Mouse (Mus musculus) stomach, embryonic 15.5 days (tissue): ENCODE results near the gene Trp63. TPM values are rescaled to one million over a fixed set of nuclear protein-coding genes. Genes with fewer than 3 reads are reported as not detected.
"Not testable (repeated sequence)": the region's sequence is repeated elsewhere in the genome, so short reads cannot be mapped to it uniquely, and the experiment has no call there.

Source experiments
- ATAC-seq: fragments of 200-750 bp; cut with Nextera tagmentation; 2 replicates; pipeline ENCODE4 v1.8.0; 2017; ENCODE audit warnings: low read depth, moderate number of reproducible peaks, moderate TSS enrichment; ENCODE audit not compliant: insufficient read depth, low FRiP score
- H3K27ac ChIP-seq: fragments of 300-500 bp; sonication (generic); 2 replicates; pipeline ENCODE4 v1.5.1; 2015; ENCODE audit warnings: mild to moderate bottlenecking, inconsistent platforms
- H3K27me3 ChIP-seq: fragments of 300-500 bp; sonication (generic); replicated peaks from 2 replicates; pipeline ENCODE4 v1.6.1; 2015; ENCODE audit warnings: inconsistent platforms
- H3K36me3 ChIP-seq: fragments of 300-500 bp; sonication (generic); 2 replicates; pipeline ENCODE4 v1.6.1; 2015; ENCODE audit warnings: inconsistent platforms
- H3K4me1 ChIP-seq: fragments of 300-500 bp; sonication (generic); 2 replicates; pipeline ENCODE4 v1.6.1; 2015; ENCODE audit warnings: inconsistent platforms
- H3K4me2 ChIP-seq: fragments of 300-500 bp; sonication (generic); 2 replicates; pipeline ENCODE4 v1.6.1; 2015; ENCODE audit warnings: mild to moderate bottlenecking, inconsistent platforms
- H3K4me3 ChIP-seq: fragments of 300-500 bp; sonication (generic); replicated peaks from 2 replicates; pipeline ENCODE4 v1.5.1; 2015; ENCODE audit warnings: inconsistent platforms
- H3K9ac ChIP-seq: fragments of 300-500 bp; sonication (generic); 2 replicates; pipeline ENCODE4 v1.6.1; 2015; ENCODE audit warnings: inconsistent platforms
- H3K9me3 ChIP-seq: fragments of 300-500 bp; sonication (generic); 2 replicates; pipeline ENCODE4 v1.6.1; 2016; ENCODE audit warnings: inconsistent platforms
- WGBS: fragments of 180-500 bp; shearing (Covaris S2); methylation state at CpG from one replicate; pipeline ENCODE4 v1.1.7; 2015; 5-methylcytosine and 5-hydroxymethylcytosine counted together
- polyA plus RNA-seq: library from polyadenylated mRNA; unstranded; fragments of >200 nt; fragmentation: Nextera tagmentation; extraction: Ambion mirVana; gene quantifications from 2 replicates; pipeline ENCODE4 v1.2.1, GENCODE M21; 2015

Gene Trp63
- 23.2 and 33.8 TPM in 2 replicates for polyA plus RNA-seq

DNA sequence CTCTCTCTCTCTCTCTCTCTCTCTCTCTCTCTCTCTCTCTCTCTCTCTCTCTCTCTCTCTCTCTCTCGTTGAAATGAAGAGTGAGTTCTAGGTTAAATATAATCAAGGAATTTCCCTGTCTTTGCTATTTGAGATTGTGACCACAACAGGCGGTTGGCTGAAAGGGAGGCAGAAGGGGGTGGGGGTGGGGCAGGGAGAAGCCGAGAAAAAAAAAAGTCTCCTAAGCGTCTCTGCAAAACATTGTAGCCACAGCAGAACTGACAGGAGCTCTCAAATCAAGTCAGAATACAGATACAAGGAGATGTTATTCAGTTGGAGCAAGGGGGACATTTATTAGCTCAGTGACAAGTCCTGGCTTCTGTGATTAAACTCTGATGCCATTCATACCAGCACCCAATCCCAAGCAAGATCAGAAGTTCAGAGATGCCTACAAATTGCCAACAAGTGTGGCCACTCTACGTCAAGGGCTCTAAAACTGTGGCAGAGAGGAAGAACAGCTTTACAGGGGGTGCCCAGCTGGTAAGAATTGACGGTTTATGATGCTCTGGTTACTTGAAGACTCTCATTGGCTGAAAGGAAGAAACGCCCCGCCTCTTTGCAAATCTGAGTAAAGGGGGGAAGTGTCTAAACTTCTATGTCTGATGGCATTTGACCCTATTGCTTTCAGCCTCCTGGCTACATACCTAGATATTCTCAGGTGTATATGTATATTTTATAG lies at the start of gene Trp63:
Gene Trp63 (plus strand): TSS at position 233 of the 718 bp plus-strand sequence.
- 42% methylated on average over 8 of the region's 8 CpGs for WGBS
- H3K27ac ChIP-seq = no peak within 1 kb of the TSS
- no peak for ATAC-seq
- H3K4me1 ChIP-seq = no peaks in the 10 kb centered on the region
- H3K4me2 ChIP-seq = no peak within 1 kb of the TSS
- H3K9me3 ChIP-seq = no peaks in the 10 kb centered on the region
- no peaks in the 10 kb centered on the region for H3K36me3 ChIP-seq
- no peak within 1 kb of the TSS for H3K4me3 ChIP-seq
- H3K27me3 ChIP-seq = no peaks in the 10 kb centered on the region
- H3K9ac ChIP-seq = no peak within 1 kb of the TSS

- H3K4me2 ChIP-seq, H3K9me3 ChIP-seq, H3K36me3 ChIP-seq, ATAC-seq, H3K4me1 ChIP-seq, H3K27ac ChIP-seq, H3K4me3 ChIP-seq, H3K27me3 ChIP-seq, H3K9ac ChIP-seq: not testable (repeated sequence)
- WGBS = 77% methylated on average over 4 of the region's 4 CpGs
These were observed 38.8 kb upstream of the Trp63 start for GRCm38 (mm10) chr16:25644716-25645115.

DNA sequence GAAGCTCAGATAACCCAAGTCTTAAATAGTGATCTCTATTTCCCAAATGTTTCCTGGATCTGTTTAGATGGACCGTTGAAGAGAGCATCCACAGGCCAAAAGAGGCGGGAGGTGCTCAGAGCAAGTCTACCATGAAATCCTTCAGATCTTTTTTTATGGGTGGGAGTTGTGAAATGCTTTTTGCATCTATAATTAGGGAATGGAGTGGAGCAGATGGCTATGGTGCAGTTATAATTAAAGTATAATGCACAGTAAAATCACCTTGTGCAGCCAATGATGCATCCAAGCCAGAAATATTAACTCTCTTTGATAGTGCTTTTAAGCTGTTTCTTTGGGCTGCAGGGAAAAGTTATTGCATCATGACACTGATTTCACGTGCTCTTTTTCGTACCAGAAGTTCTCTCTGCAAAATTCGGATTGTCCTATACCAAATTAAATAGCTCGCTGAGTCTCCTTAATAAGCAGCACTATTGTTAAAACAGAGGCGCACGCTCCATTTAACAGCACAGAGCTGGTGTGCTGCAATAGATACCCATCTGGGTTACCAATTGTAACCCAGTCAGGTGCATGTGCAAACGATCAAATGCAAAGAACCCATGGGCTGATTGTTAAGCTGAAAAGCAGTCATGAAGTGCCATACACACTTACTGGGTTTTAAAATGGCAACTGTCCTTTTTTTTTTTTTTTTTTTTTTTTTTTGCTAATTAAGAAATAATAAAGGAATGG lies 22.9 kb upstream of the Trp63 start:
- no peak overlapping the region for H3K4me3 ChIP-seq
- no peaks in the 10 kb centered on the region for H3K27me3 ChIP-seq
- H3K4me1 ChIP-seq = no peaks in the 10 kb centered on the region
- H3K9ac ChIP-seq = no peak overlapping the region
- WGBS = 90% methylated on average over 9 of the region's 9 CpGs
- no peak overlapping the region for H3K4me2 ChIP-seq
- no peak overlapping the region for H3K27ac ChIP-seq
- no peak for ATAC-seq
- no peaks in the 10 kb centered on the region for H3K9me3 ChIP-seq
- no peaks in the 10 kb centered on the region for H3K36me3 ChIP-seq

DNA sequence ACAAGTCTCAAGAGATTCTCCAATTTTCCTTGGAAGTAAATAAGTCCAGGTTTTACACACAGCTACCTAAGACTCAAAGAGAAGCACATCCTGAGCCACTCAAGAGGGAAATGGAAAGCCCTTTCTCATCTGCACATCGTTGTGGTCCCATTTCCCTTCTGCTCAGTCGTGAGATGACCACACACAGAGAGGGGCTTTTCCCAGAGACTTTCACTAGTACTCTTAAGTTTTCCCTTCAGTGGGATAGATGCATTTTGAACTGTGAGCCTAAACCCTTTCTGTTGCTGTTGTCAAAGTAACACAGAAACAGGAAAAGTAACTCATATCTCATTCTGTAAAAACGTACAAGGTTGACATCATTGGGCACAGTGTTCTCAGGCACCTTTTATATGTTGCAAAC lies 20.4 kb upstream of the Trp63 start:
- Histone ChIP-seq H3K4me2 (no peak overlapping the region), H3K9ac (no peak overlapping the region), H3K27ac (no peak overlapping the region), H3K27me3 (no peaks in the 10 kb centered on the region), H3K4me3 (no peak overlapping the region), H3K9me3 (no peaks in the 10 kb centered on the region), H3K4me1 (no peaks in the 10 kb centered on the region), H3K36me3 (no peaks in the 10 kb centered on the region)
- 68% methylated on average over 3 of the region's 3 CpGs for WGBS
- ATAC-seq = no peak

DNA sequence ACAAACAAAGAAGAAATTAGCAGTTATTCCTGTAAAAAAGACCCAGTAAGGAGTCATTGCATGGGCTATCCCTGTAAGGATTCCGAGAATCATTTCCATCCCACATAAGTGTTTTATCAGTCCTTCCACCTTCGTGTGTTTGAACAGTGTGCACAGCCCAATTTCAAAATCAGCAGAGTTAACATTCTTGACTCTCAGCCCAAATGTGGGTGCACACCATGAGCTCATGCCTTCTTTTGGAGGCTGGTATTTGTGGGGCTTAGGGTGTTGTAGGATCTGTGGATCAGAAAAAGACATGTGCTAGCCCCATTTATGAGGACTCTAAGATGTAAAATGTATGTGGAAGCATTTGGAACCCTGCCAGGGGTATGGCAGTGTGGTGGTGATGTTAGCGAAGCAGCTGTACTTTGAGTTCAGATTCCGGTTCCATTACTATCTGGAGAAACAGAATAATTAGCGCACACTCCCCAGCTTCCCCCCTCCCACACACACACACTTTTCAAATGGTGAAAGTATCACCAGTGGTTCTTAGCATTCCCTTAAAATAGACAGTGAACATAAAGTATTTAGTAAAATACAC lies 9.6 kb upstream of the Trp63 start:
- Histone ChIP-seq H3K9me3 (no peaks in the 10 kb centered on the region), H3K27me3 (no peaks in the 10 kb centered on the region), H3K9ac (no peak overlapping the region), H3K4me3 (no peak overlapping the region), H3K4me1 (no peaks in the 10 kb centered on the region), H3K27ac (no peak overlapping the region), H3K36me3 (no peaks in the 10 kb centered on the region), H3K4me2 (no peak overlapping the region)
- 61% methylated on average over 5 of the region's 5 CpGs for whole genome bisulfite sequencing
- ATAC-seq = no peak

DNA sequence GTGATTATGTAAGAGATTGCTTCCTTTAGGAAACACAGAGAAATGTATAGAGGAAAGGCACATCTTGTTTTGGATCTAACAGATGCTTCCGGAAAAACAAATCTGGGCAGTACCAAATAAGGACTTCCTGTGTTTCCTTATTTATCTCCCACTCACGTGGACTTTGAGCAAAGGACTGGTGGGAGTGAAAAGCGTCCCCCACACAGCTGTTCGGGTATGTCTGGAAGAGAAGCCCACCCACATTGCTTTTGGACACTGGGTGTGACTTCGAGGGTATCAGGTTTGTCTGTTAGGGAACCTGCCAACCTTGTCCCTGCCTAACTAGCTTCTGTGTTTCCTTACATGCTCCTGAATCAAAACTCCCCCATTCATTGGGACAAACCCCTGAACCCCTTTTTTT lies 3.2 kb upstream of the Trp63 start:
- no peak overlapping the region for H3K4me2 ChIP-seq
- no peak for ATAC-seq
- no peak overlapping the region for H3K27ac ChIP-seq
- no peak overlapping the region for H3K9ac ChIP-seq
- no peaks in the 10 kb centered on the region for H3K9me3 ChIP-seq
- H3K4me1 ChIP-seq = no peaks in the 10 kb centered on the region
- H3K36me3 ChIP-seq = no peaks in the 10 kb centered on the region
- 49% methylated on average over 5 of the region's 5 CpGs for WGBS
- H3K4me3 ChIP-seq = no peak overlapping the region
- no peaks in the 10 kb centered on the region for H3K27me3 ChIP-seq

DNA sequence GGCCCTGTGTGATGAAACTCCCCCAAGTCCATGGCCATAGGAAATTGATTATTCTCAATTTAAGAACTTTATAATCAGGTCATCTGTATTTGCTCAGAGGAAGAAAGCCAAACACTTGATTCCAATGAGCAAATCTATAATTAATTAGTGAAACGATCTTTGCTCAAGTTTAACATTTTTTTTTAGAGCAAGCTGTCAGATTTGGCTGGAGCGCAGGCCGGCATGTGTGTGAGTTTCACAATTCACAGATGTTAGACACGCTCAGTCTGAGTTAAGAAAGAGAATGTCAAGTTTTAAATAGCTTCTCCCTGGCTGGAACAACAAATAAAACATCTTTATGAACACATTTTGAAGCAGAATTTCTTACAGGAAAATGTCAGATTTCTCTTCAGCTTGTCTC lies 1.0 kb upstream of the Trp63 start:
- no peak overlapping the region for H3K27ac ChIP-seq
- no peak overlapping the region for H3K4me2 ChIP-seq
- H3K36me3 ChIP-seq = no peaks in the 10 kb centered on the region
- no peak overlapping the region for H3K9ac ChIP-seq
- no peak overlapping the region for H3K4me3 ChIP-seq
- H3K27me3 ChIP-seq = no peaks in the 10 kb centered on the region
- 61% methylated on average over 4 of the region's 4 CpGs for WGBS
- H3K4me1 ChIP-seq = no peaks in the 10 kb centered on the region
- no peaks in the 10 kb centered on the region for H3K9me3 ChIP-seq
- ATAC-seq = no peak

GRCm38 (mm10) chr16:25684572-25684971 lies 1.0 kb downstream of the Trp63 start:
- WGBS = 63% methylated on average over 2 of the region's 2 CpGs

DNA sequence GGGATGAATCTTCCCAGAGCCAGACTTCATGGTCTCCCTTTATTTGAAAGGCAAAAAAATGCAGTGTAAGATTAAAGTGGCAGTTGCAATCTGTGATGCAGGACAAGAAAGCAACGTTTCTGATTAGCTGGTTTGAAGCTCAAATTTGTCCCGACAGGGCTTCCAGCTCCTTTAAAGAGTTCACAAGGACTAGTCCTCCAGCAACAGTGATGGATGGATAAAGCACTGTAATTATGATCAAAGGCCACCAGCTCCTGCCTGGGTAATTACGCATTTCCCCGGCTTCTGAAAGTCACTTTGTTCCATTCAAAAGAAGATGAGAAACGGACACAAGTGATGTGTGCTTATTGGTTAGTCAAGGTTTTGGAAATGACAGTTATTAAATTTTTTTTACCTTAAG lies 7.0 kb downstream of the Trp63 start:
- ATAC-seq = no peak
- H3K9ac ChIP-seq = no peak overlapping the region
- no peak overlapping the region for H3K4me3 ChIP-seq
- H3K4me1 ChIP-seq = no peaks in the 10 kb centered on the region
- no peak overlapping the region for H3K27ac ChIP-seq
- H3K27me3 ChIP-seq = no peaks in the 10 kb centered on the region
- WGBS = 38% methylated on average over 5 of the region's 5 CpGs
- H3K4me2 ChIP-seq = no peak overlapping the region
- no peaks in the 10 kb centered on the region for H3K9me3 ChIP-seq
- no peaks in the 10 kb centered on the region for H3K36me3 ChIP-seq

More at GRCm38 (mm10) chr16:25684572-25684971, 1.0 kb downstream of the Trp63 start:
- Histone ChIP-seq H3K9ac (no peak overlapping the region), H3K27me3 (no peaks in the 10 kb centered on the region), H3K9me3 (no peaks in the 10 kb centered on the region), H3K27ac (no peak overlapping the region), H3K4me3 (no peak overlapping the region), H3K4me2 (no peak overlapping the region), H3K36me3 (no peaks in the 10 kb centered on the region), H3K4me1 (no peaks in the 10 kb centered on the region)
- no peak for ATAC-seq

DNA sequence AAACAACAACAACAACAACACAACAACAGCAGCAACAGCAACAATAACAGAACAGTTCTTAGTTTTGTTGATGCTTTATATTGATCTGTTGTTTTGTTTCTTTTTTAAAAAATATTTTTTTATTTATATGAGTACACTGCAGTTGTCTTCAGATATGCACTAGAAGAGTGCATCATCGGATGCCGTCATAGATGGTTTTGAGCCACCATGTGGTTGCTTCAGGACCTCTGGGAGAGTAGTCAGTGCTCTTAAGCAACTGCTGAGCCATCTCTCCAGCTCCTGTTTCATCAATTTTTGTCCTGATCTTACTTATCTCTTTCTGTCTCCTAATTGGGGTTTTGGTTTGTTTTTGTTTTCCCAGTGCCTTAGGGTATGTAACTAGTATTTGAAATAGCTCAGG lies 17.7 kb downstream of the Trp63 start:
- Histone ChIP-seq H3K27ac (no peak overlapping the region), H3K36me3 (no peaks in the 10 kb centered on the region), H3K9ac (no peak overlapping the region), H3K4me2 (no peak overlapping the region), H3K9me3 (no peaks in the 10 kb centered on the region), H3K4me3 (no peak overlapping the region), H3K4me1 (no peaks in the 10 kb centered on the region), H3K27me3 (no peaks in the 10 kb centered on the region)
- WGBS = 85% methylated on average over 2 of the region's 2 CpGs
- no peak for ATAC-seq

GRCm38 (mm10) chr16:25706260-25706659 lies 22.7 kb downstream of the Trp63 start:
- no peak overlapping the region for H3K27ac ChIP-seq

DNA sequence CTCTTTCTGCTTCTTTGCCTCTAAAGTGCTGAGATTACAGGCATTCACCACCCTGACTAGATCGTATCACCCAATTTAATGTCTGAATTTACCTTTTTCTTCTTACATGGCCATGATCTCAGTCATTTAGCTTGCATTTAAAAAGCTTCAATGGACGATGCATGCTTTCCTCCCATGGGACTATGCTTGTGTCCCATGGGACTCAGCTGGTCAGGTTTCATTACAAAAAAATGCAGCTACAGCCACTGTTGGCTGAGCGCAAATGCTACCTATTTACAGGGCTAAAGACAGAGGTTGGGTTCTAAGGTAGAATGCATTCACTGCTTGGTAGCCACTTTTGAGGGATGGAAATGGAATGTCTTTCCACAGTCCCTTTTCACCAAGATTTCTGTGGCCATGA lies 32.2 kb downstream of the Trp63 start:
- Histone ChIP-seq H3K4me2 (no peak overlapping the region), H3K9ac (no peak overlapping the region), H3K36me3 (no peaks in the 10 kb centered on the region), H3K4me1 (no peaks in the 10 kb centered on the region), H3K27me3 (no peaks in the 10 kb centered on the region), H3K9me3 (no peaks in the 10 kb centered on the region), H3K4me3 (no peak overlapping the region), H3K27ac (no peak overlapping the region)
- ATAC-seq = no peak
- 93% methylated on average over 3 of the region's 3 CpGs for WGBS

More at GRCm38 (mm10) chr16:25706260-25706659, 22.7 kb downstream of the Trp63 start:
- Histone ChIP-seq H3K4me2 (no peak overlapping the region), H3K9me3 (no peaks in the 10 kb centered on the region), H3K27me3 (no peaks in the 10 kb centered on the region), H3K9ac (no peak overlapping the region), H3K4me3 (no peak overlapping the region), H3K36me3 (no peaks in the 10 kb centered on the region), H3K4me1 (no peaks in the 10 kb centered on the region)
- ATAC-seq = no peak
